Mouse (Mus musculus) adrenal gland, postnatal 14 days (tissue): ENCODE results near the gene Elovl2. TPM values are rescaled to one million over a fixed set of nuclear protein-coding genes. Genes with fewer than 3 reads are reported as not detected.

Experiments
- DNase-seq: peaks from one replicate; pipeline ENCODE4 v3.0.0; 2021; ENCODE audit warnings: mixed read lengths
- total RNA-seq: library from RNA; stranded (reverse); gene quantifications from 2 replicates; pipeline ENCODE4 v1.2.3, GENCODE M21; 2021

Gene Elovl2
- total RNA-seq, 1 experiment from 2014 or later: 44.4 TPM

GRCm38 (mm10) chr13:41145433-41145970, 74.7 kb downstream of the Elovl2 start:
- no peak for DNase-seq

DNA sequence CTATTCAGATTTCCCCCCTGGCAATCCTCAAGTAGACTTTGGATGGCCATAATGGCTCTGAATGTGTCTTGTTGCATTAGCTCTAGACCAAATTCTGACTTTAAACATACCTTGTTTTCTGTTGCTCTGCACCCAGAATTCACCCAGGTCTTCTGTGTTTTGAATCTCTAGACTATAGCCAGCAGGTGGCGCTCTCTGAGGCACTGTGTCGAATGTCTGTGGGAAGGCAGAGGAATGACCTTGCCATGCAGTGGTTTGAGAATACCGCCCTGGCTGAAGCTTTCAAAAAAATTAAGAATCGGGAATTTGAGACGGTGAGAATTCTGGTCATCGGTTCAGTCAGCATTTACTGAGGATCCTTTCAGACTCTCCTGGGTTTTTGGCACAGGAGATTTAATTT, 85.3 kb downstream of the Elovl2 start:
- peak; percentile 82 for DNase-seq

Other genes with a start within 250 kb of the Elovl2 start
- gene Pak1ip1, start 219.4 kb downstream of the Elovl2 start, total RNA-seq: 62.3 and 64.0 TPM in 2 replicates
- gene Tmem14c, start 204.1 kb downstream of the Elovl2 start, total RNA-seq: 268 and 286 TPM in 2 replicates
- gene Mak, start 140.7 kb downstream of the Elovl2 start, total RNA-seq: not detected in 2 replicates
- not detected in 2 replicates for gene Gcm2, start 109.4 kb downstream of the Elovl2 start, total RNA-seq
- not detected in 2 replicates for gene Sycp2l, start 106.1 kb downstream of the Elovl2 start, total RNA-seq
- gene Smim13, start 29.4 kb upstream of the Elovl2 start, total RNA-seq: 14.0 and 15.4 TPM in 2 replicates
- not detected in 2 replicates for gene Gm17364, start 53.6 kb upstream of the Elovl2 start, total RNA-seq